Mouse (Mus musculus): ENCODE measurements around the gene Rrh. TPM values are rescaled to one million over a fixed set of nuclear protein-coding genes. Genes with fewer than 3 reads are reported as not detected.
"Not testable (repeated sequence)": the region's sequence is repeated elsewhere in the genome, so short reads cannot be mapped to it uniquely, and the experiment has no call there.

Rrh gene
- polyA plus RNA-seq, 1 experiment from 2014 or later: 0.14 TPM

GRCm38 (mm10) chr3:129766971-129767794, 55.2 kb downstream of the Rrh start:
- 87% methylated on average over 10 of the region's 10 CpGs for WGBS
- H3K27ac ChIP-seq: no peak overlapping the region
- no peaks in the 10 kb centered on the region for H3K36me3 ChIP-seq
- DNase-seq (ENCODE audit: low spot score): no peak
- no peaks in the 10 kb centered on the region for H3K27me3 ChIP-seq (ENCODE audit: insufficient read depth, poor library complexity, severe bottlenecking)
- H3K4me3 ChIP-seq: no peak overlapping the region
- no peaks in the 10 kb centered on the region for H3K4me1 ChIP-seq (replicated peaks)
- no peaks in the 10 kb centered on the region for H3K9me3 ChIP-seq

- Histone ChIP-seq H3K27me3 (ENCODE audit: insufficient read depth, poor library complexity, severe bottlenecking) (no peaks in the 10 kb centered on the region), H3K9me3 (no peaks in the 10 kb centered on the region), H3K36me3 (no peaks in the 10 kb centered on the region), H3K4me3 (no peak overlapping the region), H3K4me1 (replicated peaks) (no peaks in the 10 kb centered on the region), H3K27ac (no peak overlapping the region)
- no peak for DNase-seq (ENCODE audit: low spot score)
- 89% methylated on average over 4 of the region's 4 CpGs for WGBS
Measured at GRCm38 (mm10) chr3:129766106-129766505, 56.3 kb downstream of the Rrh start.

GRCm38 (mm10) chr3:129757599-129757998, 64.8 kb downstream of the Rrh start:
- not testable (repeated sequence) for H3K36me3 ChIP-seq; H3K9me3 ChIP-seq; H3K27ac ChIP-seq; H3K4me3 ChIP-seq; DNase-seq (ENCODE audit: low spot score)
- WGBS: 86% methylated on average over 1 of the region's 1 CpGs
- Histone ChIP-seq H3K27me3 (ENCODE audit: insufficient read depth, poor library complexity, severe bottlenecking) (peaks cover 22% of the 10 kb centered on the region), H3K4me1 (replicated peaks) (peaks cover 17% of the 10 kb centered on the region)

- no peak for DNase-seq (ENCODE audit: low spot score)
- 12% methylated on average over 20 of the region's 20 CpGs for WGBS
- Histone ChIP-seq H3K27me3 (ENCODE audit: insufficient read depth, poor library complexity, severe bottlenecking) (peaks cover 22% of the 10 kb centered on the region), H3K9me3 (peaks cover 4% of the 10 kb centered on the region; the same call in 1 of the 2 replicates), H3K36me3 (no peaks in the 10 kb centered on the region), H3K4me3 (peak within 1 kb of the TSS; percentile 41), H3K4me1 (replicated peaks) (peaks cover 17% of the 10 kb centered on the region), H3K27ac (peak within 1 kb of the TSS; percentile 24; the same call in 1 of the 2 replicates)
Measured at GRCm38 (mm10) chr3:129754650-129755604, 67.5 kb downstream of the Rrh start, which contains the start of gene Egf. Egf (minus strand) TSS chr3:129755316.

Other genes starting within 250 kb of the Rrh start
- gene Egf, start 67.3 kb downstream of the Rrh start, polyA plus RNA-seq (2016; fragmentation: Nextera tagmentation; extraction: Ambion mirVana): 1.3 and 2.4 TPM in 2 replicates
- not detected in 2 replicates for gene Lrit3, start 18.6 kb downstream of the Rrh start, polyA plus RNA-seq (2016; fragmentation: Nextera tagmentation; extraction: Ambion mirVana)
- 97.3 and 98.8 TPM in 2 replicates for gene Gar1, start 8.8 kb upstream of the Rrh start, polyA plus RNA-seq (2016; fragmentation: Nextera tagmentation; extraction: Ambion mirVana)
- gene Cfi, start 13.3 kb upstream of the Rrh start, polyA plus RNA-seq (2016; fragmentation: Nextera tagmentation; extraction: Ambion mirVana): 0.33 and 0.51 TPM in 2 replicates
- gene Pla2g12a, start 56.0 kb upstream of the Rrh start, polyA plus RNA-seq (2016; fragmentation: Nextera tagmentation; extraction: Ambion mirVana): 27.6 and 28.1 TPM in 2 replicates
- 74.5 and 77.1 TPM in 2 replicates for gene Casp6, start 78.8 kb upstream of the Rrh start, polyA plus RNA-seq (2016; fragmentation: Nextera tagmentation; extraction: Ambion mirVana)
- gene Mcub, start 147.6 kb upstream of the Rrh start, polyA plus RNA-seq (2016; fragmentation: Nextera tagmentation; extraction: Ambion mirVana): 1.8 and 2.0 TPM in 2 replicates
- 34.7 and 38.3 TPM in 2 replicates for gene Sec24b, start 239.0 kb upstream of the Rrh start, polyA plus RNA-seq (2016; fragmentation: Nextera tagmentation; extraction: Ambion mirVana)

Data from hindbrain, embryonic 10.5 days (tissue).